Mouse (Mus musculus) spleen, adult 2 months (tissue): ENCODE data around the gene Nt5dc2. TPM values are rescaled to one million over a fixed set of nuclear protein-coding genes. Genes with fewer than 3 reads are reported as not detected.

ENCODE experiments used
- DNase-seq, 2 experiments: peaks; one replicate each; pipeline versions ENCODE4 v3.0.0 to v3.0.0-alpha.2; 2012 to 2021; ENCODE audit warnings: low spot score in 2 of 2, low read depth in 1 of 2
- H3K27ac ChIP-seq: fragments of 200-500 bp; 2 replicates; pipeline ENCODE4 v1.5.1; 2012; ENCODE audit warnings: low read length, inconsistent platforms; ENCODE audit not compliant: insufficient read depth
- H3K27me3 ChIP-seq: fragments of 200-500 bp; 2 replicates; pipeline ENCODE4 v1.6.1; 2012; ENCODE audit warnings: mild to moderate bottlenecking, moderate library complexity, low read length, inconsistent platforms; ENCODE audit not compliant: control insufficient read depth, insufficient read depth
- H3K36me3 ChIP-seq: fragments of 200-500 bp; 2 replicates; pipeline ENCODE4 v1.6.1; 2012; ENCODE audit warnings: mild to moderate bottlenecking, low read length, inconsistent platforms; ENCODE audit not compliant: control insufficient read depth, insufficient read depth
- H3K4me1 ChIP-seq: fragments of 200-500 bp; 2 replicates; pipeline ENCODE4 v1.6.1; 2011; ENCODE audit warnings: inconsistent platforms; ENCODE audit not compliant: control insufficient read depth, insufficient read depth, insufficient read length
- H3K4me3 ChIP-seq: fragments of 200-500 bp; 2 replicates; pipeline ENCODE4 v1.5.1; 2011; ENCODE audit warnings: mild to moderate bottlenecking, inconsistent platforms; ENCODE audit not compliant: insufficient read depth, insufficient read length; ENCODE audit errors: extremely low read depth
- CTCF ChIP-seq: fragments of 200-500 bp; IDR thresholded peaks from 2 replicates; pipeline ENCODE4 v1.5.1; 2011; ENCODE audit warnings: mild to moderate bottlenecking, inconsistent platforms; ENCODE audit not compliant: insufficient read depth, insufficient read length, insufficient replicate concordance; ENCODE audit errors: extremely low read depth
- POLR2A ChIP-seq: fragments of 200-500 bp; IDR thresholded peaks from 2 replicates; pipeline ENCODE4 v1.6.1; 2011; ENCODE audit warnings: low read depth, low read length, inconsistent platforms
- WGBS: fragments of 180-500 bp; shearing (Covaris S2); methylation state at CpG from one replicate; pipeline ENCODE4 v1.1.7; 2018; 5-methylcytosine and 5-hydroxymethylcytosine counted together
- polyA plus RNA-seq: library from polyadenylated mRNA; depleted of rRNA; stranded (reverse); fragments of >200 nt; gene quantifications from 2 replicates; pipeline ENCODE4 v1.2.3, GENCODE M21; 2012; rRNA removed

The Nt5dc2 gene
- polyA plus RNA-seq, 1 experiment: 30.3 TPM

- WGBS: 94% methylated on average over 5 of the region's 5 CpGs
- TF ChIP-seq POLR2A: no peak
- TF ChIP-seq CTCF: no peak
- no peak overlapping the region for H3K27ac ChIP-seq
- no peak for DNase-seq
- no peak overlapping the region for H3K4me3 ChIP-seq
- H3K4me1 ChIP-seq: no peaks in the 10 kb centered on the region
- peaks cover 67% of the 10 kb centered on the region for H3K36me3 ChIP-seq
- no peaks in the 10 kb centered on the region for H3K27me3 ChIP-seq
These were observed 46.9 kb downstream of the Nt5dc2 start for GRCm38 (mm10) chr14:31177715-31178114.

GRCm38 (mm10) chr14:31179677-31180365 is 49.0 kb downstream of the Nt5dc2 start:
- Histone ChIP-seq H3K27me3 (no peaks in the 10 kb centered on the region), H3K4me3 (no peak overlapping the region), H3K36me3 (peaks cover 65% of the 10 kb centered on the region), H3K4me1 (peaks cover 3% of the 10 kb centered on the region; the same call in 1 of the 2 replicates), H3K27ac (no peak overlapping the region)
- TF ChIP-seq CTCF: no peak
- TF ChIP-seq POLR2A: no peak
- WGBS: 95% methylated on average over 12 of the region's 12 CpGs
- no peak for DNase-seq

- Histone ChIP-seq H3K27me3 (no peaks in the 10 kb centered on the region), H3K4me3 (no peak overlapping the region), H3K36me3 (peaks cover 65% of the 10 kb centered on the region), H3K27ac (no peak overlapping the region), H3K4me1 (peaks cover 3% of the 10 kb centered on the region; the same call in 1 of the 2 replicates)
- DNase-seq: no peak
- no peak for TF ChIP-seq CTCF
- TF ChIP-seq POLR2A: no peak
- WGBS: 95% methylated on average over 4 of the region's 4 CpGs
These were observed 50.7 kb downstream of the Nt5dc2 start for GRCm38 (mm10) chr14:31181512-31181911.

- WGBS: 87% methylated on average over 2 of the region's 2 CpGs
- H3K36me3 ChIP-seq: peaks cover 63% of the 10 kb centered on the region
- peaks cover 3% of the 10 kb centered on the region; the same call in 1 of the 2 replicates for H3K4me1 ChIP-seq
- TF ChIP-seq POLR2A (no peak), CTCF (no peak)
- H3K4me3 ChIP-seq: no peak overlapping the region
- no peaks in the 10 kb centered on the region for H3K27me3 ChIP-seq
- H3K27ac ChIP-seq: peak overlapping the region; percentile 52; the same call in 1 of the 2 replicates
- no peak for DNase-seq
These were observed 52.0 kb downstream of the Nt5dc2 start for GRCm38 (mm10) chr14:31182786-31183290.

- Histone ChIP-seq H3K27me3 (no peaks in the 10 kb centered on the region), H3K27ac (peak overlapping the region; percentile 52), H3K36me3 (peaks cover 65% of the 10 kb centered on the region), H3K4me3 (no peak overlapping the region), H3K4me1 (peaks cover 3% of the 10 kb centered on the region; the same call in 1 of the 2 replicates)
- WGBS: 60% methylated on average over 5 of the region's 5 CpGs
- DNase-seq: no peak
- no peak for TF ChIP-seq POLR2A
- TF ChIP-seq CTCF: no peak
These were observed 52.7 kb downstream of the Nt5dc2 start for GRCm38 (mm10) chr14:31183541-31183940.

GRCm38 (mm10) chr14:31184195-31184594 is 53.3 kb downstream of the Nt5dc2 start:
- no peak for TF ChIP-seq CTCF
- no peak for TF ChIP-seq POLR2A
- H3K27me3 ChIP-seq: no peaks in the 10 kb centered on the region
- H3K4me3 ChIP-seq: no peak overlapping the region
- no peak for DNase-seq
- peaks cover 3% of the 10 kb centered on the region; the same call in 1 of the 2 replicates for H3K4me1 ChIP-seq
- peaks cover 67% of the 10 kb centered on the region for H3K36me3 ChIP-seq
- 94% methylated on average over 12 of the region's 12 CpGs for WGBS
- H3K27ac ChIP-seq: peak overlapping the region; percentile 26; the same call in 1 of the 2 replicates

- Histone ChIP-seq H3K4me1 (peaks cover 3% of the 10 kb centered on the region; the same call in 1 of the 2 replicates), H3K27me3 (no peaks in the 10 kb centered on the region), H3K27ac (no peak overlapping the region), H3K4me3 (no peak overlapping the region), H3K36me3 (peaks cover 64% of the 10 kb centered on the region)
- no peak for DNase-seq
- 84% methylated on average over 4 of the region's 4 CpGs for WGBS
- TF ChIP-seq POLR2A: no peak
- no peak for TF ChIP-seq CTCF
These were observed 55.8 kb downstream of the Nt5dc2 start for GRCm38 (mm10) chr14:31186656-31187055.

Other genes with a start within 250 kb of the Nt5dc2 start
- gene Itih4, start 244.6 kb upstream of the Nt5dc2 start, polyA plus RNA-seq: 0.50 and 1.2 TPM in 2 replicates
- 1.4 TPM in 2 replicates for gene Itih3, start 207.3 kb upstream of the Nt5dc2 start, polyA plus RNA-seq
- gene Itih1, start 187.8 kb upstream of the Nt5dc2 start, polyA plus RNA-seq: 0.02 TPM in 1 of 2 replicates, not detected in the other
- gene Nek4, start 179.7 kb upstream of the Nt5dc2 start, polyA plus RNA-seq: 1.7 and 2.0 TPM in 2 replicates
- gene Glt8d1, start 129.7 kb upstream of the Nt5dc2 start, polyA plus RNA-seq: 5.4 and 7.4 TPM in 2 replicates
- gene Spcs1, start 129.4 kb upstream of the Nt5dc2 start, polyA plus RNA-seq: 49.4 and 50.8 TPM in 2 replicates
- 9.2 and 14.4 TPM in 2 replicates for gene Pbrm1, start 111.9 kb upstream of the Nt5dc2 start, polyA plus RNA-seq
- 13.0 and 16.3 TPM in 2 replicates for gene Gnl3, start 111.9 kb upstream of the Nt5dc2 start, polyA plus RNA-seq
- gene Smim4, start 2.1 kb upstream of the Nt5dc2 start, polyA plus RNA-seq: 33.3 and 44.2 TPM in 2 replicates
- gene Stab1, start 37.6 kb downstream of the Nt5dc2 start, polyA plus RNA-seq: 42.1 and 44.3 TPM in 2 replicates
- 0.18 and 0.62 TPM in 2 replicates for gene Tnnc1, start 77.3 kb downstream of the Nt5dc2 start, polyA plus RNA-seq
- 257 and 263 TPM in 2 replicates for gene Nisch, start 85.9 kb downstream of the Nt5dc2 start, polyA plus RNA-seq
- 4.0 and 4.3 TPM in 2 replicates for gene Sema3g, start 86.8 kb downstream of the Nt5dc2 start, polyA plus RNA-seq
- 4.9 and 6.3 TPM in 2 replicates for gene Phf7, start 120.3 kb downstream of the Nt5dc2 start, polyA plus RNA-seq
- gene Bap1, start 120.4 kb downstream of the Nt5dc2 start, polyA plus RNA-seq: 31.8 and 40.6 TPM in 2 replicates
- 0.29 and 0.30 TPM in 2 replicates for gene Dnah1, start 192.8 kb downstream of the Nt5dc2 start, polyA plus RNA-seq
- 7.8 and 9.0 TPM in 2 replicates for gene Capn7, start 205.6 kb downstream of the Nt5dc2 start, polyA plus RNA-seq